Mouse (Mus musculus) kidney, embryonic 16.5 days (tissue): ENCODE measurements around the gene Rspry1. TPM values are rescaled to one million over a fixed set of nuclear protein-coding genes. Genes with fewer than 3 reads are reported as not detected.

ENCODE experiments used
- polyA plus RNA-seq: library from polyadenylated mRNA; unstranded; fragments of >200 nt; fragmentation: Nextera tagmentation; extraction: Ambion mirVana; gene quantifications from 2 replicates; pipeline ENCODE4 v1.2.1, GENCODE M21; 2015

The Rspry1 gene
- polyA plus RNA-seq, 1 experiment from 2014 or later, result 39.1 TPM

Other genes starting within 250 kb of the Rspry1 start
- gene Herpud1, start 215.5 kb upstream of the Rspry1 start, polyA plus RNA-seq, result 82.9 and 87.9 TPM in 2 replicates
- 0.15 TPM in 1 of 2 replicates, not detected in the other for gene Nlrc5, start 167.6 kb upstream of the Rspry1 start, polyA plus RNA-seq
- 10.2 and 13.5 TPM in 2 replicates for gene Cpne2, start 68.9 kb upstream of the Rspry1 start, polyA plus RNA-seq
- gene Fam192a, start 60 bp downstream of the Rspry1 start, polyA plus RNA-seq, result 63.2 and 69.2 TPM in 2 replicates
- gene Arl2bp, start 64.7 kb downstream of the Rspry1 start, polyA plus RNA-seq, result 133 and 135 TPM in 2 replicates
- 19.6 and 20.8 TPM in 2 replicates for gene Pllp, start 94.3 kb downstream of the Rspry1 start, polyA plus RNA-seq
- not detected in 2 replicates for gene Ccl22, start 143.7 kb downstream of the Rspry1 start, polyA plus RNA-seq
- gene Cx3cl1, start 170.1 kb downstream of the Rspry1 start, polyA plus RNA-seq, result 12.8 and 14.0 TPM in 2 replicates
- gene Ccl17, start 208.5 kb downstream of the Rspry1 start, polyA plus RNA-seq, result 0.57 TPM in 1 of 2 replicates, not detected in the other
- 100 and 110 TPM in 2 replicates for gene Coq9, start 236.4 kb downstream of the Rspry1 start, polyA plus RNA-seq
- 125 and 131 TPM in 2 replicates for gene Ciapin1, start 236.4 kb downstream of the Rspry1 start, polyA plus RNA-seq